Mouse (Mus musculus) left cerebral cortex, adult 2 months (tissue): ENCODE data around the gene Cnot10. TPM values are rescaled to one million over a fixed set of nuclear protein-coding genes. Genes with fewer than 3 reads are reported as not detected.

Source experiments
- DNase-seq, 2 experiments: peaks; one replicate each; pipeline ENCODE4 v3.0.0; 2021 to 2022; ENCODE audit warnings: low spot score in 2 of 2, mixed read lengths in 1 of 2; ENCODE audit errors: extremely low spot score in 1 of 2
- H3K27ac ChIP-seq: fragments of 200-600 bp; 2 replicates; pipeline ENCODE4 v1.8.1; 2022
- H3K4me3 ChIP-seq: fragments of 200-600 bp; 2 replicates; pipeline ENCODE4 v1.8.1; 2022
- CTCF ChIP-seq: fragments of 200-600 bp; IDR thresholded peaks from 2 replicates; pipeline ENCODE4 v1.8.1; 2022; ENCODE audit warnings: antibody characterized with exemption, mild to moderate bottlenecking, moderate library complexity
- intact Hi-C: fragments of 180-260 bp; cut with DNase I; formaldehyde crosslinking; loops from one replicate; pipeline ENCODE4 v1.15.1; 2025
- total RNA-seq, 2 experiments: library from RNA; stranded (reverse); gene quantifications; 2 replicates each; pipeline ENCODE4 v1.2.3; 2021

The Cnot10 gene
- total RNA-seq, 2 experiments from 2014 or later, result 47.7 to 49.1 TPM

GRCm38 (mm10) chr9:114568682-114569474, 71.1 kb downstream of the Cnot10 start:
- no peak overlapping the region for H3K4me3 ChIP-seq

GRCm38 (mm10) chr9:114564667-114565066, 75.3 kb downstream of the Cnot10 start:
- no peak for TF ChIP-seq CTCF

More at GRCm38 (mm10) chr9:114568682-114569474, 71.1 kb downstream of the Cnot10 start:
- intact Hi-C loops, result no loop called here
- no peak overlapping the region for H3K27ac ChIP-seq
- no peak for TF ChIP-seq CTCF
- no peak for DNase-seq

GRCm38 (mm10) chr9:114563761-114564606, 76.0 kb downstream of the Cnot10 start, which contains the start of gene Trim71:
Gene Trim71 (minus strand): TSS chr9:114564369.
- Histone ChIP-seq H3K27ac (no peak within 1 kb of the TSS), H3K4me3 (peak within 1 kb of the TSS; percentile 47)
- intact Hi-C loops, result no loop called here
- peak; percentile 29 to 38 for DNase-seq
- TF ChIP-seq CTCF, result no peak

More at GRCm38 (mm10) chr9:114564667-114565066, 75.3 kb downstream of the Cnot10 start:
- Histone ChIP-seq H3K4me3 (no peak overlapping the region), H3K27ac (no peak overlapping the region)
- DNase-seq, result no peak
- intact Hi-C loops, result no loop called here

- DNase-seq, result peak; percentile 33 to 40
- intact Hi-C loops, result no loop called here
- Histone ChIP-seq H3K4me3 (peak overlapping the region; percentile 47), H3K27ac (no peak overlapping the region)
- no peak for TF ChIP-seq CTCF
Observed at GRCm38 (mm10) chr9:114562919-114563751, 76.8 kb downstream of the Cnot10 start.

- intact Hi-C loops, result no loop called here
- peak in 1 of 2 experiments; percentile 14 for DNase-seq
- peak overlapping the region; percentile 33 for H3K4me3 ChIP-seq
Observed at GRCm38 (mm10) chr9:114562031-114562918, 77.7 kb downstream of the Cnot10 start.

GRCm38 (mm10) chr9:114561671-114561971, 78.4 kb downstream of the Cnot10 start:
- H3K27ac ChIP-seq, result no peak overlapping the region
- H3K4me3 ChIP-seq, result no peak overlapping the region
- intact Hi-C loops, result no loop called here
- no peak for TF ChIP-seq CTCF
- DNase-seq, result no peak

More at GRCm38 (mm10) chr9:114562031-114562918, 77.7 kb downstream of the Cnot10 start:
- no peak for TF ChIP-seq CTCF
- no peak overlapping the region for H3K27ac ChIP-seq

GRCm38 (mm10) chr9:114560771-114561670, 79.0 kb downstream of the Cnot10 start:
- no peak for DNase-seq
- TF ChIP-seq CTCF, result no peak
- H3K4me3 ChIP-seq, result no peak overlapping the region
- intact Hi-C loops, result no loop called here
- no peak overlapping the region for H3K27ac ChIP-seq

GRCm38 (mm10) chr9:114560141-114560540, 79.8 kb downstream of the Cnot10 start:
- Histone ChIP-seq H3K27ac (no peak overlapping the region), H3K4me3 (no peak overlapping the region)
- no peak for TF ChIP-seq CTCF
- DNase-seq, result no peak
- intact Hi-C loops, result no loop called here

- Histone ChIP-seq H3K4me3 (no peak overlapping the region), H3K27ac (no peak overlapping the region)
- DNase-seq, result no peak
- no peak for TF ChIP-seq CTCF
- intact Hi-C loops, result no loop called here
Observed at GRCm38 (mm10) chr9:114557086-114557485, 82.9 kb downstream of the Cnot10 start.
